Mouse (Mus musculus) cerebellum, adult 18-20 months (tissue): ENCODE data around the gene Zgpat.

Experiments used
- DNase-seq, 2 experiments: peaks; one replicate each; pipeline ENCODE4 v3.0.0; 2021

Gene Zgpat

GRCm38 (mm10) chr2:181364860-181365596 is at the start of gene Zgpat, which contains the start of gene Arfrp1:
TSS of gene Zgpat (plus strand) at chr2:181364928.
TSS of gene Arfrp1 (minus strand) at chr2:181365404.
- peak; percentile 92 to 94 for DNase-seq

GRCm38 (mm10) chr2:181319248-181320102 is 45.3 kb upstream of the Zgpat start, which contains the start of gene Rtel1:
TSS of gene Rtel1 (plus strand) at chr2:181319739.
- peak; percentile 83 to 84 for DNase-seq

- DNase-seq, result no peak
These were observed 44.6 kb upstream of the Zgpat start for GRCm38 (mm10) chr2:181320103-181320499.

GRCm38 (mm10) chr2:181322136-181322535 is 42.6 kb upstream of the Zgpat start:
- no peak for DNase-seq

GRCm38 (mm10) chr2:181326098-181326497 is 38.6 kb upstream of the Zgpat start:
- no peak for DNase-seq

DNA sequence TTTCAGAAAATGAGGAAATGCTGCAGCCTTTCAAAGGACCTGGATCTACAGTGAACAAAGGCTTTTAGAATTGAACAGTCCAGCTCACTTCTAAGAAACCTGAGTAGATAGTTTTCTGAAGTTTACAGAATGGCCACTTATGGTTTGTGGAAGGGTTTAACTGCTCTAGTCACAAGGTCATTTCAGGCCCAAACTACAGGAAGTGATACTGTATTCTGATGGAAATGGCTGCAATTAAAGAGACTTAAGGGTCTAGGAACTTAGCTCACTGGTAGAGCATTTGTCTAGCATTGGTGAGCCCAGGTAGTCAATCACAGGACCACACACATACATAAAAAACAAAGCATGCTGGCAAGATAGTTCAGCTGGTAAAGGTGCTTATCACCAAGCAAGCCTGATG is 32.2 kb upstream of the Zgpat start:
- DNase-seq, result no peak

- peak; percentile 75 to 80 for DNase-seq
These were observed 30.7 kb upstream of the Zgpat start for GRCm38 (mm10) chr2:181334023-181334422.

GRCm38 (mm10) chr2:181340426-181340825 is 24.3 kb upstream of the Zgpat start:
- peak; percentile 45 to 55 for DNase-seq

- no peak for DNase-seq
These were observed 22.0 kb upstream of the Zgpat start for GRCm38 (mm10) chr2:181342766-181343165.

GRCm38 (mm10) chr2:181356780-181357179 is 7.9 kb upstream of the Zgpat start:
- DNase-seq, result no peak

DNA sequence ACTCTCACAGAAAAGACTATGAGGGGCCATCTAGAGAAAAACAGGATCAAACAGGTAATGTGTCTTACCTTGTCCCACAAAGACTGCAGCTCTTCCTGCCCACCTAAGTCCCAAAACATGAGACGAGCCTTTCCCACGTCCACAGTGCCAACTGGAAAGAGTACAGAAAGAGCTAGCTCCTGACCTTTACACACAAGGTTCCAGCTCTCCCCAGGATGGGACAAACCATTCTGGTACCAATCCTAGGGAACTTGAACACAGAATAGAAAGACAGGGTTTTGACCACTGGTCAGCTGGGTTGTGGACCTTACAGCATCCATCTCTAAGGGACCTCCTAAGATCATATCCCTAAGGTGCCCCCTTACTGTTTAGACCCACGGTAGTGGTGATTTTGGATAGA is 782 bp upstream of the Zgpat start:
- no peak for DNase-seq

- no peak for DNase-seq
These were observed 255 bp upstream of the Zgpat start for GRCm38 (mm10) chr2:181364487-181364859.

GRCm38 (mm10) chr2:181365655-181366075 is 937 bp downstream of the Zgpat start:
- DNase-seq, result peak in 1 of 2 experiments; percentile 26

DNA sequence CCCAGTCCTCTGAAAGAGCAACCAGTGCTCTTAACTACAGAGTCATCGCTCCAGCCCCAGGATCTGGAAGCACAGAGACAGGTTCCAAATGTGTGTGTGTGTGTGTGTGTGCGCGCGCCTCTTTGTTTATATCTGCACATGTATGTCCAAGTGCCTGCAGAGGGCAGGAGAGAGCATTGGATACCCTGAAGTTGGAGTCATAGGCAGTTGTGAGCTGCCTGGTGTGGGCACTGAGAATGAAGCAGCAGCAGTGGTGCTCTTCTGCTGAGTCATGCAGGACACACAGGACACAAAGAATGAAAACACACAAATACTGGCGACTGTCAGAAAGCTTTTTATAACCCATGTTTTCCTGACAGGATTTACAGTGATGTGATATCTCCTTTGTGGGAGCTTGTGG is 5.3 kb downstream of the Zgpat start:
- no peak for DNase-seq

- no peak for DNase-seq
These were observed 11.1 kb downstream of the Zgpat start for GRCm38 (mm10) chr2:181375787-181376186.

- DNase-seq, result no peak
These were observed 12.5 kb downstream of the Zgpat start for GRCm38 (mm10) chr2:181377230-181377629.

DNA sequence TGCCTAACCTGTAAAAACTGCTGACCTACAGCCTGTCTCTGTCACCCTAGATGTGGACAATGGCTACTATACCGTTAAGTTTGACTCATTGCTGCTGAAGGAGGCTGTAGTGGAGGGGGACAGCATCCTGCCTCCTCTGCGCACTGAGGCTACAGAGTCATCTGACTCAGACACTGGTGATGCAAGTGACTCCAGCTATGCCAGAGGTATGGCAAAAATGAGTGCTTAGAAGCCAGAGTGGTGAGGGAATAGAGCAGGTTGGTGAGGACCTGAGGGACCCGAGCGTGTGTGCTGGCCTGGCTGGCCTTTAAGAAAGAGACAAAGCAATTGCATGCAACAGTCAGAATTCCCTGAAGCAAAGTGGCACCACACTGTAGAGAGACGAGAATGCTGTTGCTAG is 14.0 kb downstream of the Zgpat start:
- no peak for DNase-seq

- DNase-seq, result no peak
These were observed 15.1 kb downstream of the Zgpat start, which contains the start of gene Lime1 for GRCm38 (mm10) chr2:181379778-181380177. TSS of gene Lime1 (plus strand) at chr2:181380078.

- no peak for DNase-seq
These were observed 15.5 kb downstream of the Zgpat start for GRCm38 (mm10) chr2:181380251-181380650.

DNA sequence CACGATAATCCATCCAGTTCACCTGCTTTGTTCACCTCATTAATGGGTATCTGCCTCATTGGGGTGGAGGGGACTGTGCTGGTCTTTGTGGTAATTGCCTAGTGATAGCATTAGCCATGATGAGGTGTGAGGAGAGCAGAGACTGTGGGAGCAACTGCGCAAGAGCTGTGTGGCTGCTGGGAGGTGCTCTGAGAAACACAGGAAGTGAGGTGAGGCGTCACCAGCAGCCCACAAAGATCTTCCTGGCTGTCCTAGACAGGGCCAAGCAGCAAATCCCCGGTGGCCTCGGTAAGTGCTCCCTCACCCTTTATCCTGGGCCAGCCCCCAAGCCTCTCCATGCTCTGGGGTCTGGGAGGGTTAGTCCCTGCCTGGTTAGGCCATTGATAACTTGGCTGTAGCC is 16.4 kb downstream of the Zgpat start:
- DNase-seq, result no peak

- DNase-seq, result no peak
These were observed 17.0 kb downstream of the Zgpat start for GRCm38 (mm10) chr2:181381631-181382306.

- DNase-seq, result no peak
These were observed 19.7 kb downstream of the Zgpat start for GRCm38 (mm10) chr2:181384463-181384862.

GRCm38 (mm10) chr2:181384919-181385391 is 20.2 kb downstream of the Zgpat start:
- peak in 1 of 2 experiments; percentile 40 for DNase-seq
